Mouse (Mus musculus): Measurements from ENCODE around the gene Rnf213. TPM values are rescaled to one million over a fixed set of nuclear protein-coding genes. Genes with fewer than 3 reads are reported as not detected.

Rnf213 gene
- polyA plus RNA-seq, 1 experiment = 16.7 TPM

DNA sequence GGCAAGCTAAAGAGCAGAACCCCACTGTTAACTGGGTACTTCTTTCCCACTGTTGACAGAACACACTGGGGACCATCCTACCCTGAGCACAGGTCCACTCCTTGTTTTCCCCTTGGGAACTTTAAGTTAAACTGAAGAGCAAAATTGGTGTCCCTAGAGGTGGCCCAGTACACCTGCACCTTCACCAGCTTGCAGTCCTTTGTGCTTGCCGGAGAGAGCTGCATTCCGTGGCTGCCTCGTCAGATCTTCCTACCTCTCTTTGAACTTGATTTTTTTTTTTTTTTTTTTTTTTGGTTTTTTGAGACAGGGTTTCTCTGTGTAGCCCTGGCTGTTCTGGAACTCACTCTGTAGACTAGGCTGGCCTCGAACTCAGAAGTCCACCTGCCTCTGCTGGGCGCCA lies 27.5 kb downstream of the Rnf213 start:
- peaks cover 36% of the 10 kb centered on the region for H3K36me3 ChIP-seq (ENCODE audit: control insufficient read depth, insufficient read depth)
- no peaks in the 10 kb centered on the region for H3K79me2 ChIP-seq (ENCODE audit: control insufficient read depth, insufficient read depth)
- TF ChIP-seq CEBPB (IDR thresholded peaks at IDR 0.05; ENCODE audit: insufficient read depth, poor library complexity, severe bottlenecking) (no peak), MAX (IDR thresholded peaks at IDR 0.05; ENCODE audit: low read depth) (no peak), TCF12 (IDR thresholded peaks at IDR 0.05; ENCODE audit: insufficient read depth, poor library complexity, severe bottlenecking) (no peak), POLR2AphosphoS2 (IDR thresholded peaks at IDR 0.05; ENCODE audit: insufficient read length, low read depth) (no peak), SRF (IDR thresholded peaks at IDR 0.05; ENCODE audit: control insufficient read depth, insufficient read length, low read depth) (no peak), USF1 (IDR thresholded peaks at IDR 0.05; ENCODE audit: low read depth) (no peak), POLR2A (IDR thresholded peaks at IDR 0.05; ENCODE audit: insufficient read length, low read depth) (no peak)
- no peak overlapping the region for H3K4me2 ChIP-seq (ENCODE audit: low read depth)
- H3K4me3 ChIP-seq = no peak overlapping the region
- no peak overlapping the region for H3ac ChIP-seq (ENCODE audit: control insufficient read depth, insufficient read length)
- H3K27me3 ChIP-seq (ENCODE audit: control insufficient read depth, insufficient read depth, insufficient read length) = no peaks in the 10 kb centered on the region

DNA sequence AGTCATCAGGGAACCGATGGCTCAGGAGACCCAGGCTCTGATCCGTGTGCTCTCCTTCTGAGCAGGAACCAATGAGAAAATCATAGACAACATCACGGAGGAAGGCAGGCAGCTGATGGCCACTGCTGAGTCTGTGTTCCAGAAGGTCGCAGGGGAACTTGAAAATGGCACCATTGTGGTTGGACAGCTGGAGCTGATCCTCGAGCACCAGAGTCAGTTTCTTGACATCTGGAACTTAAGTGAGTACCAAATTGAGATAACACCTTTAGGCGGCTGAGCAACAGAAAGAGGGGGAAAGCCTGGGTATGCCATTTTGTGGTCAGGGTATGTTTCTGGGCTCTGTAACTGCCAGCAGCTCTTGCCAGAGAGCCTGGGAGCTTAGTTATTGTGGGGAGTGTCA lies 34.5 kb downstream of the Rnf213 start:
- H3K36me3 ChIP-seq (ENCODE audit: control insufficient read depth, insufficient read depth) = peaks cover 20% of the 10 kb centered on the region
- no peak overlapping the region for H3ac ChIP-seq (ENCODE audit: control insufficient read depth, insufficient read length)
- TF ChIP-seq CEBPB (IDR thresholded peaks at IDR 0.05; ENCODE audit: insufficient read depth, poor library complexity, severe bottlenecking) (no peak), TCF12 (IDR thresholded peaks at IDR 0.05; ENCODE audit: insufficient read depth, poor library complexity, severe bottlenecking) (no peak), MYOD1 (IDR thresholded peaks at IDR 0.05; ENCODE audit: control insufficient read depth in 1 of 3, insufficient read length in 2 of 3, low read depth in 2 of 3) (no peak), POLR2AphosphoS2 (IDR thresholded peaks at IDR 0.05; ENCODE audit: insufficient read length, low read depth) (no peak), MAX (IDR thresholded peaks at IDR 0.05; ENCODE audit: low read depth) (no peak), REST (IDR thresholded peaks at IDR 0.05; ENCODE audit: insufficient read depth, insufficient read length) (no peak), MYOG (IDR thresholded peaks at IDR 0.05; ENCODE audit: control insufficient read depth in 1 of 3, insufficient read depth in 1 of 3, insufficient read length in 2 of 3, low read depth in 2 of 3) (no peak), SRF (IDR thresholded peaks at IDR 0.05; ENCODE audit: control insufficient read depth, insufficient read length, low read depth) (no peak), TCF3 (IDR thresholded peaks at IDR 0.05; ENCODE audit: insufficient read length, low read depth) (no peak), E2F4 (IDR thresholded peaks at IDR 0.05; ENCODE audit: insufficient read depth) (no peak), USF1 (IDR thresholded peaks at IDR 0.05; ENCODE audit: low read depth) (no peak), POLR2A (IDR thresholded peaks at IDR 0.05; ENCODE audit: insufficient read length, low read depth) (no peak)
- no peak overlapping the region for H3K4me3 ChIP-seq
- H3K27me3 ChIP-seq (ENCODE audit: control insufficient read depth, insufficient read depth, insufficient read length) = no peaks in the 10 kb centered on the region
- no peak overlapping the region for H3K4me2 ChIP-seq (ENCODE audit: low read depth)
- H3K79me2 ChIP-seq (ENCODE audit: control insufficient read depth, insufficient read depth) = no peaks in the 10 kb centered on the region

DNA sequence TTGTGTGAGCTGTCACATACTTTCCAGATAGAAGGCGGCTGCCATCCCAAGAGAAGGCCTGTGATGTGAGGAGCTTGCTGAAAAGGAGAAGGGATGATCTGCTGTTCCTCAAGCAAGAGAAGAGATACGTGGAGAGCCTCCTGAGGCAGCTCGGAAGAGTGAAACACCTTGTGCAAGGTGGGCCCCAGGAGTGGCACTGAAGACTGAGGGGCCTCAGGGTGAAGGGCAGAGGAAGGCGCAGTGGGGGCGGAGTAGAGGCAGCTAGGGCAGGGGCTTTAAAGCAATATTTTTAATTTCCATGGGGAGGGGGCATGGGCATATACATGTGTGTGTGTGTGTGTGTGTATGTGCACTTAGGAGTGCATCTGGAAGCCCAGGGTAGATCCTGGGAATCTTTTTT lies 35.1 kb downstream of the Rnf213 start:
- H3K36me3 ChIP-seq (ENCODE audit: control insufficient read depth, insufficient read depth) = peaks cover 20% of the 10 kb centered on the region
- no peak for TF ChIP-seq USF1 (IDR thresholded peaks at IDR 0.05; ENCODE audit: low read depth)
- no peak for TF ChIP-seq MYOD1 (IDR thresholded peaks at IDR 0.05; ENCODE audit: control insufficient read depth in 1 of 3, insufficient read length in 2 of 3, low read depth in 2 of 3)
- no peak for TF ChIP-seq E2F4 (IDR thresholded peaks at IDR 0.05; ENCODE audit: insufficient read depth)
- no peak for TF ChIP-seq REST (IDR thresholded peaks at IDR 0.05; ENCODE audit: insufficient read depth, insufficient read length)
- TF ChIP-seq MYOG (IDR thresholded peaks at IDR 0.05; ENCODE audit: control insufficient read depth in 1 of 3, insufficient read depth in 1 of 3, insufficient read length in 2 of 3, low read depth in 2 of 3) = no peak
- no peak for TF ChIP-seq CEBPB (IDR thresholded peaks at IDR 0.05; ENCODE audit: insufficient read depth, poor library complexity, severe bottlenecking)
- TF ChIP-seq TCF12 (IDR thresholded peaks at IDR 0.05; ENCODE audit: insufficient read depth, poor library complexity, severe bottlenecking) = no peak
- no peak for TF ChIP-seq TCF3 (IDR thresholded peaks at IDR 0.05; ENCODE audit: insufficient read length, low read depth)
- TF ChIP-seq SRF (IDR thresholded peaks at IDR 0.05; ENCODE audit: control insufficient read depth, insufficient read length, low read depth) = no peak
- H3K4me2 ChIP-seq (ENCODE audit: low read depth) = peak overlapping the region; percentile 76
- no peaks in the 10 kb centered on the region for H3K79me2 ChIP-seq (ENCODE audit: control insufficient read depth, insufficient read depth)
- no peak overlapping the region for H3ac ChIP-seq (ENCODE audit: control insufficient read depth, insufficient read length)
- H3K4me3 ChIP-seq = no peak overlapping the region
- H3K27me3 ChIP-seq (ENCODE audit: control insufficient read depth, insufficient read depth, insufficient read length) = no peaks in the 10 kb centered on the region

DNA sequence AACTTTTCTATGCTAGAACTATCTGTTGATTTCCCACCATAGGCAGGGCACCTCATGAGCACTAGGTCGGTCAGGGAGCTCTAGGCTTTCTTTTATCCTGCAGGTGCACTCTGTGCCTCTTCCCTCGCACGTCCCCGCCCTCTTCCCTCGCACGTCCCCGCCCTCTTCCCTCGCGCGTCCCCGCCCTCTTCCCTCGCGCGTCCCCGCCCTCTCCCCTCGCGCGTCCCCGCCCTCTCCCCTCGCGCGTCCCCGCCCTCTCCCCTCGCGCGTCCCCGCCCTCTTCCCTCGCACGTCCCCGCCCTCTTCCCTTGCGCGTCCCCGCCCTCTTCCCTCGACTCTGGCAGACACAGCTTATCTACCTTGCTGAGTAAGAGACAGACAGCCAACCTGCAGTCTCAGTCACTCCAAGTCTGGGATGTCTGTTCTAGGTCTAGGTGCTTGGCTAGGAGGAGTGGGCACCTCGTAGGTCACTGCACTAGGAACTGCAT lies 35.8 kb downstream of the Rnf213 start:
- H3K36me3 ChIP-seq (ENCODE audit: control insufficient read depth, insufficient read depth) = peaks cover 24% of the 10 kb centered on the region
- peak overlapping the region; percentile 76 for H3K4me2 ChIP-seq (ENCODE audit: low read depth)
- no peaks in the 10 kb centered on the region for H3K79me2 ChIP-seq (ENCODE audit: control insufficient read depth, insufficient read depth)
- no peak overlapping the region for H3K4me3 ChIP-seq
- no peaks in the 10 kb centered on the region for H3K27me3 ChIP-seq (ENCODE audit: control insufficient read depth, insufficient read depth, insufficient read length)
- TF ChIP-seq TCF3 (IDR thresholded peaks at IDR 0.05; ENCODE audit: insufficient read length, low read depth) = no peak
- TF ChIP-seq MYOG (IDR thresholded peaks at IDR 0.05; ENCODE audit: control insufficient read depth in 1 of 3, insufficient read depth in 1 of 3, insufficient read length in 2 of 3, low read depth in 2 of 3) = no peak
- no peak for TF ChIP-seq POLR2AphosphoS2 (IDR thresholded peaks at IDR 0.05; ENCODE audit: insufficient read length, low read depth)
- no peak for TF ChIP-seq MYOD1 (IDR thresholded peaks at IDR 0.05; ENCODE audit: control insufficient read depth in 1 of 3, insufficient read length in 2 of 3, low read depth in 2 of 3)
- no peak for TF ChIP-seq REST (IDR thresholded peaks at IDR 0.05; ENCODE audit: insufficient read depth, insufficient read length)
- no peak for TF ChIP-seq SRF (IDR thresholded peaks at IDR 0.05; ENCODE audit: control insufficient read depth, insufficient read length, low read depth)
- no peak for TF ChIP-seq E2F4 (IDR thresholded peaks at IDR 0.05; ENCODE audit: insufficient read depth)
- H3ac ChIP-seq (ENCODE audit: control insufficient read depth, insufficient read length) = no peak overlapping the region

DNA sequence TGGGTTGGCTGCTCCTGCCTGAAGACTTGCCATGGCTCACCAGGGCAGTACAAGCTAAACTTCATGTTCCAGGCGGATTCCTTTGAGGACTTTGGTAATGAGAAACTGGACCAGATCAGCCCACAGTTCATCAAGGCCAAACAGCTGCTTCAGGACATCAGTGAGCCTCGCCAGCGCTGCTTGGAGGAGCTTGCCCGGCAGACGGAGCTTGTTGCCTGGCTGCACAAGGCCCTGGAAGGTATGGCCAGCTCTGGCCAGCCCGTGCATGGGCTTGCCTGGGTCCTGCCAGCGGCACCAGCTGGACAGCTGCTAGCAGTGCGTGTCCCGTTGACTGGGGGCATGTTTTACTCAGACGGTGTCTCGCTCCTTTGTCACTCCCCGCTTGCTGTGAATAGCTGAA lies 38.6 kb downstream of the Rnf213 start:
- no peak overlapping the region for H3K4me3 ChIP-seq
- H3K4me2 ChIP-seq (ENCODE audit: low read depth) = no peak overlapping the region
- no peak for TF ChIP-seq MAX (IDR thresholded peaks at IDR 0.05; ENCODE audit: low read depth)
- TF ChIP-seq REST (IDR thresholded peaks at IDR 0.05; ENCODE audit: insufficient read depth, insufficient read length) = no peak
- no peak for TF ChIP-seq USF1 (IDR thresholded peaks at IDR 0.05; ENCODE audit: low read depth)
- no peak for TF ChIP-seq MYOG (IDR thresholded peaks at IDR 0.05; ENCODE audit: control insufficient read depth in 1 of 3, insufficient read depth in 1 of 3, insufficient read length in 2 of 3, low read depth in 2 of 3)
- no peak for TF ChIP-seq SRF (IDR thresholded peaks at IDR 0.05; ENCODE audit: control insufficient read depth, insufficient read length, low read depth)
- no peak for TF ChIP-seq TCF3 (IDR thresholded peaks at IDR 0.05; ENCODE audit: insufficient read length, low read depth)
- no peak for TF ChIP-seq CEBPB (IDR thresholded peaks at IDR 0.05; ENCODE audit: insufficient read depth, poor library complexity, severe bottlenecking)
- TF ChIP-seq MYOD1 (IDR thresholded peaks at IDR 0.05; ENCODE audit: control insufficient read depth in 1 of 3, insufficient read length in 2 of 3, low read depth in 2 of 3) = no peak
- TF ChIP-seq POLR2A (IDR thresholded peaks at IDR 0.05; ENCODE audit: insufficient read length, low read depth) = no peak
- TF ChIP-seq TCF12 (IDR thresholded peaks at IDR 0.05; ENCODE audit: insufficient read depth, poor library complexity, severe bottlenecking) = no peak
- TF ChIP-seq POLR2AphosphoS2 (IDR thresholded peaks at IDR 0.05; ENCODE audit: insufficient read length, low read depth) = no peak
- TF ChIP-seq E2F4 (IDR thresholded peaks at IDR 0.05; ENCODE audit: insufficient read depth) = no peak
- no peak overlapping the region for H3ac ChIP-seq (ENCODE audit: control insufficient read depth, insufficient read length)
- H3K36me3 ChIP-seq (ENCODE audit: control insufficient read depth, insufficient read depth) = peaks cover 28% of the 10 kb centered on the region
- no peaks in the 10 kb centered on the region for H3K27me3 ChIP-seq (ENCODE audit: control insufficient read depth, insufficient read depth, insufficient read length)
- no peaks in the 10 kb centered on the region for H3K79me2 ChIP-seq (ENCODE audit: control insufficient read depth, insufficient read depth)
